Mouse (Mus musculus) heart, postnatal 0 days (tissue): Measurements from ENCODE around the gene Rhox6. TPM values are rescaled to one million over a fixed set of nuclear protein-coding genes. Genes with fewer than 3 reads are reported as not detected.

Experiments used
- ATAC-seq: fragments of 200-750 bp; cut with Nextera tagmentation; 2 replicates; pipeline ENCODE4 v1.8.0; 2017; ENCODE audit warnings: low read depth, moderate number of reproducible peaks, moderate library complexity; ENCODE audit not compliant: insufficient read depth
- DNase-seq: peaks from one replicate; pipeline ENCODE4 v3.0.0-alpha.2; 2016; ENCODE audit warnings: low spot score
- H3K27ac ChIP-seq: fragments of 300-500 bp; sonication (generic); 2 replicates; pipeline ENCODE4 v1.5.1; 2014; ENCODE audit warnings: low read depth, mild to moderate bottlenecking
- H3K27me3 ChIP-seq: fragments of 300-500 bp; sonication (generic); 2 replicates; pipeline ENCODE4 v1.6.1; 2014; ENCODE audit warnings: low read length, mixed read lengths; ENCODE audit not compliant: control insufficient read depth, insufficient read depth
- H3K36me3 ChIP-seq: fragments of 300-500 bp; sonication (generic); replicated peaks from 2 replicates; pipeline ENCODE4 v1.6.1; 2014; ENCODE audit warnings: low read length, mixed read lengths; ENCODE audit not compliant: control insufficient read depth, insufficient read depth
- H3K4me1 ChIP-seq: fragments of 300-500 bp; sonication (generic); 2 replicates; pipeline ENCODE4 v1.6.1; 2014; ENCODE audit warnings: antibody characterized with exemption; ENCODE audit not compliant: control insufficient read depth, insufficient read depth
- H3K4me2 ChIP-seq: fragments of 300-500 bp; sonication (generic); 2 replicates; pipeline ENCODE4 v1.6.1; 2014; ENCODE audit warnings: low read depth, mild to moderate bottlenecking, low read length, moderate library complexity
- H3K4me3 ChIP-seq: fragments of 300-500 bp; sonication (generic); 2 replicates; pipeline ENCODE4 v1.5.1; 2014; ENCODE audit warnings: low read depth, low read length
- H3K9ac ChIP-seq: fragments of 300-500 bp; sonication (generic); replicated peaks from 2 replicates; pipeline ENCODE4 v1.6.1; 2014; ENCODE audit warnings: low read depth, low read length, mixed read lengths
- H3K9me3 ChIP-seq: fragments of 300-500 bp; sonication (generic); replicated peaks from 2 replicates; pipeline ENCODE4 v1.6.1; 2016; ENCODE audit warnings: low read length; ENCODE audit not compliant: control insufficient read depth
- CTCF ChIP-seq: IDR thresholded peaks from 2 replicates; pipeline ENCODE4 v1.5.1; 2016; ENCODE audit warnings: antibody characterized with exemption, control low read depth, low read depth
- EP300 ChIP-seq: IDR thresholded peaks from 2 replicates; pipeline ENCODE4 v1.6.1; 2016; ENCODE audit warnings: antibody characterized with exemption, low read depth
- WGBS: fragments of 180-500 bp; shearing (Covaris S2); extraction: QIAGEN DNeasy Blood & Tissue Kit; methylation state at CpG from one replicate; pipeline ENCODE4 v1.1.7; 2014; 5-methylcytosine and 5-hydroxymethylcytosine counted together
- polyA plus RNA-seq: library from polyadenylated mRNA; unstranded; fragments of >200 nt; fragmentation: Nextera tagmentation; extraction: Ambion mirVana; gene quantifications from 2 replicates; pipeline ENCODE4 v1.2.1, GENCODE M21; 2015
- total RNA-seq: library from RNA; depleted of rRNA; stranded (reverse); fragments of >200 nt; gene quantifications from 2 replicates; pipeline ENCODE4 v1.2.3, GENCODE M21; 2014; ENCODE audit warnings: low replicate concordance; rRNA removed

The Rhox6 gene
- total and polyA plus RNA-seq, 2 experiments from 2014 or later: not detected

- Histone ChIP-seq H3K9ac (no peak overlapping the region), H3K27ac (no peak overlapping the region), H3K4me3 (no peak overlapping the region), H3K36me3 (no peaks in the 10 kb centered on the region), H3K4me1 (no peaks in the 10 kb centered on the region), H3K27me3 (no peaks in the 10 kb centered on the region), H3K9me3 (no peaks in the 10 kb centered on the region), H3K4me2 (no peak overlapping the region)
- TF ChIP-seq EP300 (no peak), CTCF (no peak)
- 85% methylated on average over 2 of the region's 2 CpGs for whole genome bisulfite sequencing
- ATAC-seq (no peak), DNase-seq (no peak)
Measured at GRCm38 (mm10) chrX:37871641-37872040, 44.9 kb downstream of the Rhox6 start.

- Histone ChIP-seq H3K9me3 (no peaks in the 10 kb centered on the region), H3K27me3 (no peaks in the 10 kb centered on the region), H3K4me1 (no peaks in the 10 kb centered on the region), H3K27ac (no peak within 1 kb of the TSS), H3K4me2 (no peak within 1 kb of the TSS), H3K36me3 (no peaks in the 10 kb centered on the region), H3K4me3 (no peak within 1 kb of the TSS), H3K9ac (no peak within 1 kb of the TSS)
- DNase-seq (no peak), ATAC-seq (no peak)
- no peak for TF ChIP-seq EP300
- TF ChIP-seq CTCF: no peak
- WGBS: 70% methylated on average over 4 of the region's 4 CpGs
Measured at GRCm38 (mm10) chrX:37878844-37879243, 52.1 kb downstream of the Rhox6 start, which contains the start of gene Rhox8. TSS of gene Rhox8 (minus strand) at chrX:37878944.

Other genes starting within 250 kb of the Rhox6 start
- not detected in 2 replicates for gene Rhox3f, start 245.9 kb upstream of the Rhox6 start, total RNA-seq
- gene Rhox3f, start 245.9 kb upstream of the Rhox6 start, polyA plus RNA-seq: not detected in 2 replicates
- not detected in 2 replicates for gene Rhox4f, start 219.2 kb upstream of the Rhox6 start, total RNA-seq
- not detected in 2 replicates for gene Rhox4f, start 219.2 kb upstream of the Rhox6 start, polyA plus RNA-seq
- not detected in 2 replicates for gene Rhox3g, start 198.3 kb upstream of the Rhox6 start, total RNA-seq
- not detected in 2 replicates for gene Rhox3g, start 198.3 kb upstream of the Rhox6 start, polyA plus RNA-seq
- not detected in 2 replicates for gene Rhox2g, start 183.4 kb upstream of the Rhox6 start, total RNA-seq
- gene Rhox2g, start 183.4 kb upstream of the Rhox6 start, polyA plus RNA-seq: not detected in 2 replicates
- gene Rhox4g, start 175.6 kb upstream of the Rhox6 start, total RNA-seq: not detected in 2 replicates
- gene Rhox4g, start 175.6 kb upstream of the Rhox6 start, polyA plus RNA-seq: not detected in 2 replicates
- not detected in 2 replicates for gene Rhox3h, start 158.1 kb upstream of the Rhox6 start, total RNA-seq
- not detected in 2 replicates for gene Rhox3h, start 158.1 kb upstream of the Rhox6 start, polyA plus RNA-seq
- gene Rhox2h, start 153.6 kb upstream of the Rhox6 start, total RNA-seq: not detected in 2 replicates
- gene Rhox2h, start 153.6 kb upstream of the Rhox6 start, polyA plus RNA-seq: not detected in 2 replicates
- gene Rhox5, start 22.1 kb upstream of the Rhox6 start, total RNA-seq: 0.54 TPM in 1 of 2 replicates, not detected in the other
- 8.0 and 8.4 TPM in 2 replicates for gene Rhox5, start 22.1 kb upstream of the Rhox6 start, polyA plus RNA-seq
- not detected in 2 replicates for gene Rhox7a, start 4.8 kb downstream of the Rhox6 start, total RNA-seq
- not detected in 2 replicates for gene Rhox7a, start 4.8 kb downstream of the Rhox6 start, polyA plus RNA-seq
- gene Rhox8, start 52.0 kb downstream of the Rhox6 start, total RNA-seq: not detected in 2 replicates
- 0.12 TPM in 1 of 2 replicates, not detected in the other for gene Rhox8, start 52.0 kb downstream of the Rhox6 start, polyA plus RNA-seq
- not detected in 2 replicates for gene Rhox7b, start 70.3 kb downstream of the Rhox6 start, total RNA-seq
- not detected in 2 replicates for gene Rhox7b, start 70.3 kb downstream of the Rhox6 start, polyA plus RNA-seq
- gene Rhox9, start 74.9 kb downstream of the Rhox6 start, total RNA-seq: not detected in 2 replicates
- not detected in 2 replicates for gene Rhox9, start 74.9 kb downstream of the Rhox6 start, polyA plus RNA-seq
- gene Btg1-ps1, start 191.9 kb downstream of the Rhox6 start, total RNA-seq: not detected in 2 replicates
- gene Btg1-ps1, start 191.9 kb downstream of the Rhox6 start, polyA plus RNA-seq: not detected in 2 replicates
- not detected in 2 replicates for gene Btg1-ps2, start 216.2 kb downstream of the Rhox6 start, total RNA-seq
- not detected in 2 replicates for gene Btg1-ps2, start 216.2 kb downstream of the Rhox6 start, polyA plus RNA-seq
- not detected in 2 replicates for gene Rhox10, start 239.6 kb downstream of the Rhox6 start, total RNA-seq
- gene Rhox10, start 239.6 kb downstream of the Rhox6 start, polyA plus RNA-seq: not detected in 2 replicates